Mouse (Mus musculus) lung, postnatal 0 days (tissue): ENCODE measurements at regions not wholly inside any gene's neighbourhood (a gene's known extent, or its start where the extent isn't known, plus 50 kb on each side); places are given as distances from the start of the nearest gene placed in this dataset.

Experiments used
- CTCF ChIP-seq: IDR thresholded peaks from 2 replicates; pipeline ENCODE4 v1.5.1; 2016; ENCODE audit warnings: antibody characterized with exemption, mild to moderate bottlenecking
- EP300 ChIP-seq: IDR thresholded peaks from 2 replicates; pipeline ENCODE4 v1.6.1; 2016; ENCODE audit warnings: antibody characterized with exemption, mild to moderate bottlenecking, control low read depth

DNA sequence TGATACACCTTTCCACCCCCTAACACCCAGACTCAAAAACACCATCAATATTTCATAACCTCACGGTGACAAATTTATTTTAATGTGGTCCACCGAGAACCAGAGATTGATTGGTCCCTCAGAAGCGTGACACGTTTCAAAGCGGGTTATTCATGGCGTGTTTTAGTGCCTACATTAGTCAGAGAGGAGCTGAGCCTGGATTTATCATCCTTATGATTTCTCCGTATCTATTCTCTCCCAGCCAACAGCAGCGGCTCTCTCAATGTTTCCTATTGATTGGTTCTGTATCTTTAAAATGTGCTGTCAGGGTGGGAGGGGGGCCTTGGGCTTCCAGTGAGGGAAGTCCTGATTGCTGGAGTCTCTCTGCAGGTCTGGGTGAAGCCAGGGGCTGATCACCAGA is 219.9 kb downstream of the Dhx35 start:
- TF ChIP-seq CTCF (no peak), EP300 (no peak)
